Mouse (Mus musculus) kidney, postnatal 0 days (tissue): ENCODE results near the gene Hspb11. TPM values are rescaled to one million over a fixed set of nuclear protein-coding genes. Genes with fewer than 3 reads are reported as not detected.
A peak's percentile ranks its signal among the peaks of the same experiment; 100 is the strongest.

Source experiments
- ATAC-seq: fragments of 200-750 bp; cut with Nextera tagmentation; replicated peaks from 2 replicates; pipeline ENCODE4 v1.8.0; 2017; ENCODE audit warnings: low read depth, moderate number of reproducible peaks, moderate TSS enrichment, moderate library complexity; ENCODE audit not compliant: low FRiP score
- DNase-seq: peaks from one replicate; pipeline ENCODE4 v3.0.0-alpha.2; 2016; ENCODE audit warnings: low spot score
- H3K27ac ChIP-seq: fragments of 300-500 bp; sonication (generic); 2 replicates; pipeline ENCODE4 v1.5.1; 2014; ENCODE audit warnings: mild to moderate bottlenecking
- H3K27me3 ChIP-seq: fragments of 300-500 bp; sonication (generic); 2 replicates; pipeline ENCODE4 v1.6.1; 2014; ENCODE audit warnings: low read length, mixed read lengths; ENCODE audit not compliant: insufficient read depth
- H3K36me3 ChIP-seq: fragments of 300-500 bp; sonication (generic); 2 replicates; pipeline ENCODE4 v1.6.1; 2014; ENCODE audit warnings: low read length, mixed read lengths; ENCODE audit not compliant: insufficient read depth
- H3K4me1 ChIP-seq: fragments of 300-500 bp; sonication (generic); replicated peaks from 2 replicates; pipeline ENCODE4 v1.6.1; 2014; ENCODE audit warnings: antibody characterized with exemption, low read length, mixed read lengths; ENCODE audit not compliant: insufficient read depth
- H3K4me2 ChIP-seq: fragments of 300-500 bp; sonication (generic); 2 replicates; pipeline ENCODE4 v1.6.1; 2014; ENCODE audit warnings: mild to moderate bottlenecking, low read length, moderate library complexity, mixed read lengths
- H3K4me3 ChIP-seq: fragments of 300-500 bp; sonication (generic); replicated peaks from 2 replicates; pipeline ENCODE4 v1.5.1; 2014; ENCODE audit warnings: low read depth, low read length
- H3K9ac ChIP-seq: fragments of 300-500 bp; sonication (generic); 2 replicates; pipeline ENCODE4 v1.6.1; 2014; ENCODE audit warnings: low read depth, low read length
- H3K9me3 ChIP-seq: fragments of 300-500 bp; sonication (generic); replicated peaks from 2 replicates; pipeline ENCODE4 v1.6.1; 2016; ENCODE audit warnings: low read length, inconsistent platforms, mixed read lengths
- CTCF ChIP-seq: IDR thresholded peaks from 2 replicates; pipeline ENCODE4 v1.5.1; 2016; ENCODE audit warnings: antibody characterized with exemption, low read depth, mild to moderate bottlenecking, moderate library complexity
- WGBS: fragments of 180-500 bp; shearing (Covaris S2); extraction: QIAGEN DNeasy Blood & Tissue Kit; methylation state at CpG from one replicate; pipeline ENCODE4 v1.1.7; 2014; 5-methylcytosine and 5-hydroxymethylcytosine counted together
- polyA plus RNA-seq: library from polyadenylated mRNA; unstranded; fragments of >200 nt; fragmentation: Nextera tagmentation; extraction: Ambion mirVana; gene quantifications from 2 replicates; pipeline ENCODE4 v1.2.1, GENCODE M21; 2015

Hspb11 gene
- polyA plus RNA-seq, 1 experiment from 2014 or later, result 56.7 TPM

- H3K27me3 ChIP-seq, result no peaks in the 10 kb centered on the region
- H3K4me1 ChIP-seq, result no peaks in the 10 kb centered on the region
- no peaks in the 10 kb centered on the region for H3K9me3 ChIP-seq
- WGBS, result 85% methylated on average over 9 of the region's 9 CpGs
- DNase-seq, result no peak
- H3K27ac ChIP-seq, result no peak overlapping the region
- TF ChIP-seq CTCF, result no peak
- H3K36me3 ChIP-seq, result no peaks in the 10 kb centered on the region
- H3K9ac ChIP-seq, result no peak overlapping the region
- ATAC-seq, result no peak
- no peak overlapping the region for H3K4me2 ChIP-seq
- no peak overlapping the region for H3K4me3 ChIP-seq
Observed at GRCm38 (mm10) chr4:107302221-107302620, 48.8 kb downstream of the Hspb11 start.

GRCm38 (mm10) chr4:107302832-107303231, 49.4 kb downstream of the Hspb11 start:
- ATAC-seq (peak; percentile 42; the same call in 1 of the 2 replicates), DNase-seq (no peak)
- Histone ChIP-seq H3K4me2 (no peak overlapping the region), H3K9me3 (no peaks in the 10 kb centered on the region), H3K36me3 (no peaks in the 10 kb centered on the region), H3K9ac (no peak overlapping the region), H3K4me1 (no peaks in the 10 kb centered on the region), H3K27ac (no peak overlapping the region), H3K27me3 (no peaks in the 10 kb centered on the region), H3K4me3 (no peak overlapping the region)
- no peak for TF ChIP-seq CTCF
- WGBS, result 68% methylated on average over 4 of the region's 4 CpGs

- H3K27ac ChIP-seq, result no peak overlapping the region
- no peaks in the 10 kb centered on the region for H3K4me1 ChIP-seq
- no peaks in the 10 kb centered on the region for H3K36me3 ChIP-seq
- 60% methylated on average over 3 of the region's 3 CpGs for WGBS
- ATAC-seq, result no peak
- H3K27me3 ChIP-seq, result no peaks in the 10 kb centered on the region
- no peak overlapping the region for H3K9ac ChIP-seq
- H3K9me3 ChIP-seq, result no peaks in the 10 kb centered on the region
- no peak for DNase-seq
- no peak overlapping the region for H3K4me3 ChIP-seq
- no peak for TF ChIP-seq CTCF
- H3K4me2 ChIP-seq, result no peak overlapping the region
Observed at GRCm38 (mm10) chr4:107303531-107303930, 50.1 kb downstream of the Hspb11 start.

DNA sequence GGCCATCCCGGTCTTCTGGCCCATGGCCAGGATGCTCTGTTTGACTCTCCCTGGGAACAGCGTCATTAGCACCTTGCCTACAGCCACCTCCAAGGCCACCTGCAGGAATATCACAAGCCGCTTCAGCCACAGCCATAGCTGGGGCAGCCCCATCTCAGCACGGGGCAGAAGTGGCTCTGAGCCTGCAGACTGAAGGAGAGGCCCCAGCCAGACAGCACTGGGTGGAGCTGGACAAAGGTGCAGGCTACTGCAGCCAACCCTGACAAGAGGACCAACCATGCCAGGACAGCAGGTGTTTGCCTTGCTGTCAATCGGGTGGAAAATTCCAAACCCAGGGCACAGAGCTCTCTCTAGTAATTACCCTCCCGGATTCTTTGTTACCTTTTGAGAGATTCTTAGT, 53.6 kb downstream of the Hspb11 start, which contains the start of gene Dio1:
Gene Dio1 (minus strand): TSS at position 204 of the 400 bp plus-strand sequence.
- DNase-seq, result no peak
- TF ChIP-seq CTCF, result no peak
- H3K9ac ChIP-seq, result no peak within 1 kb of the TSS
- no peak within 1 kb of the TSS for H3K4me3 ChIP-seq
- peak; percentile 68 for ATAC-seq
- WGBS, result 41% methylated on average over 6 of the region's 6 CpGs
- H3K4me1 ChIP-seq, result no peaks in the 10 kb centered on the region
- no peaks in the 10 kb centered on the region for H3K36me3 ChIP-seq
- no peak within 1 kb of the TSS for H3K27ac ChIP-seq
- H3K4me2 ChIP-seq, result no peak within 1 kb of the TSS
- no peaks in the 10 kb centered on the region for H3K9me3 ChIP-seq
- no peaks in the 10 kb centered on the region for H3K27me3 ChIP-seq

DNA sequence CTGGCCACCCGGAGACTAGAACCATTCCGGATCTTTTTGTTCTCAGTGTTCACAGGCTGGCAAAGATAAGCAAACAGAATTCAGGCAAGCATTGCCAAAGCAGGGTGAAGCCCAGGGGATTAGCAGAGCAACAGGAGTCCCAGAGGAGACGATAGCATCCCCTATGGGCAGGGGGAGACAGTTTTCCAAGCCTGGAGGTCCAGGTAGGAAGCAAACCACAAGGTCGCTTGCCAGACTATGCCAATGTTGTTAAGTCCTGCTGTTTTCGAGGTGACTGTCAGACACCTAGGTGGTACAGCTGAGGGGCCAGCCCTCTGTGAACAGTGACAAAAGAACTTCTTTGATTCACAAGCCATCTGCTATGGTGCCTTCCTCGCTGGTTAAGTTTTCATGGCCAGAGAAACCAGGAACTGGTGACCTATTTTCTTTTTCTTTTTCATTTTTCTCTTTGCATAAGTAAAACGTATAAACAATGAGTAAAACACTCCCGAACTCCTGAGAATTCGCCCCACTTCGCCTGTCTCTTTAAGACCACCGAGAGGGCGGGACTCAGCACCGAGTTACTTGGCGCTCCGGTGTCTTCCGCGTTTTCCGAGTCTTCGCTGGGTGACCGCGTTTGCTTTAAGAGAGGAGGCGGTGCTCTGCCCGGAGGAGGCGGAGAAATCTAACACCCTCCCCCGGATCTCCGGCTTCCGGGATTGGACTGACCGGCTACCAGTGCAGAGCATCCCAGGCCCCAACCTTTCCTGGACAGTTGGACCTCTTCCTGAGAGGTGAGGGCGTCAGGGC, 60.5 kb downstream of the Hspb11 start, which contains the start of gene Yipf1:
Gene Yipf1 (plus strand): TSS at position 674 of the 789 bp plus-strand sequence.
- Histone ChIP-seq H3K4me2 (peak within 1 kb of the TSS; percentile 77), H3K27me3 (no peaks in the 10 kb centered on the region), H3K36me3 (0 out of 2 replicates have a peak, but pooled peaks cover 9% of the 10 kb centered on the region), H3K27ac (peak within 1 kb of the TSS; percentile 38; the same call in 1 of the 2 replicates), H3K9me3 (no peaks in the 10 kb centered on the region), H3K9ac (peak within 1 kb of the TSS; percentile 67), H3K4me3 (peak within 1 kb of the TSS; percentile 59), H3K4me1 (no peaks in the 10 kb centered on the region)
- peak; percentile 97 for DNase-seq
- ATAC-seq, result peak; percentile 94
- peak; percentile 49 for TF ChIP-seq CTCF
- WGBS, result under 1% methylated on average over 29 of the region's 29 CpGs

- H3K4me3 ChIP-seq, result peak overlapping the region; percentile 59
- H3K9me3 ChIP-seq, result no peaks in the 10 kb centered on the region
- H3K36me3 ChIP-seq, result 0 out of 2 replicates have a peak, but pooled peaks cover 12% of the 10 kb centered on the region
- H3K4me2 ChIP-seq, result peak overlapping the region; percentile 77
- 9% methylated on average over 7 of the region's 7 CpGs for WGBS
- no peak for DNase-seq
- H3K27ac ChIP-seq, result no peak overlapping the region
- TF ChIP-seq CTCF, result no peak
- no peaks in the 10 kb centered on the region for H3K27me3 ChIP-seq
- ATAC-seq, result no peak
- H3K4me1 ChIP-seq, result no peaks in the 10 kb centered on the region
- peak overlapping the region; percentile 67 for H3K9ac ChIP-seq
Observed at GRCm38 (mm10) chr4:107314479-107314805, 61.0 kb downstream of the Hspb11 start.
